Mouse (Mus musculus): ENCODE data around the gene Gm35134.
"Not testable (repeated sequence)": the region's sequence is repeated elsewhere in the genome, so short reads cannot be mapped to it uniquely, and the experiment has no call there.

The Gm35134 gene

DNA sequence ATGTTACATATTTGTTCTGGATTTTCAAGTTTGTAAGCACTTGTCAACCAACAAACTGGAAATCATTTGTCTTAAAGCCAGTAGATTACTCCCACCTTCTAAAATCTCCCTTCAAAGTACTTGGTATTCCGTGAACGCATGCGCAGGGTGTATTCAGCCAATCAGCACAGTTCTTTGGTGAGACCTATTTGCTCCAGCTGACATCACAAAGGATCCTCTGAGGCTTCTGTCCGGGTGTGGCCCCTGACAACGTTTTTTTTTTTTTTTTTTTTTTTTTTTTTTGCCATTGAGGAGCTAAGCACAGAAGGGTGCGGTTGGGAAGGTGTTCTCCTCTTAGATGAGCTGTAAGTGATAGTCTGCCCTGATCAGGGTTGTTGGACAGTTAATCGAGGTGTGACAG, at the start of gene Gm35134:
Gene Gm35134, plus strand, starts transcription at position 301 of the 400 bp plus-strand sequence.
- not testable (repeated sequence) for DNase-seq
